Mouse (Mus musculus) forebrain, embryonic 16.5 days (tissue): ENCODE results near the gene Ror1. TPM values are rescaled to one million over a fixed set of nuclear protein-coding genes. Genes with fewer than 3 reads are reported as not detected.

Source experiments
- ATAC-seq: fragments of 200-750 bp; cut with Nextera tagmentation; 2 replicates; pipeline ENCODE4 v1.8.0; 2017; ENCODE audit warnings: mild to moderate bottlenecking, moderate library complexity
- H3K27ac ChIP-seq: fragments of 300-500 bp; sonication (generic); 2 replicates; pipeline ENCODE4 v1.5.1; 2014; ENCODE audit warnings: low read length, control low read depth
- H3K27me3 ChIP-seq: fragments of 300-500 bp; sonication (generic); replicated peaks from 2 replicates; pipeline ENCODE4 v1.6.1; 2014; ENCODE audit warnings: low read length; ENCODE audit not compliant: control insufficient read depth, insufficient read depth
- H3K36me3 ChIP-seq: fragments of 300-500 bp; sonication (generic); 2 replicates; pipeline ENCODE4 v1.6.1; 2014; ENCODE audit not compliant: control insufficient read depth, insufficient read depth
- H3K4me1 ChIP-seq: fragments of 300-500 bp; sonication (generic); replicated peaks from 2 replicates; pipeline ENCODE4 v1.6.1; 2014; ENCODE audit warnings: low read length; ENCODE audit not compliant: control insufficient read depth, insufficient read depth
- H3K4me2 ChIP-seq: fragments of 300-500 bp; sonication (generic); 2 replicates; pipeline ENCODE4 v1.6.1; 2014; ENCODE audit warnings: mild to moderate bottlenecking, low read length, control low read depth
- H3K4me3 ChIP-seq: fragments of 300-500 bp; sonication (generic); replicated peaks from 2 replicates; pipeline ENCODE4 v1.5.1; 2014; ENCODE audit warnings: mild to moderate bottlenecking, low read length, control low read depth
- H3K9ac ChIP-seq: fragments of 300-500 bp; sonication (generic); replicated peaks from 2 replicates; pipeline ENCODE4 v1.6.1; 2014; ENCODE audit warnings: low read depth, low read length, control low read depth
- H3K9me3 ChIP-seq: fragments of 300-500 bp; sonication (generic); 2 replicates; pipeline ENCODE4 v1.6.1; 2016; ENCODE audit warnings: low read length; ENCODE audit not compliant: control insufficient read depth
- WGBS: fragments of 180-500 bp; shearing (Covaris S2); extraction: QIAGEN DNeasy Blood & Tissue Kit; methylation state at CpG from one replicate; pipeline ENCODE4 v1.1.7; 2014; 5-methylcytosine and 5-hydroxymethylcytosine counted together
- polyA plus RNA-seq: library from polyadenylated mRNA; unstranded; fragments of >200 nt; fragmentation: Nextera tagmentation; extraction: Ambion mirVana; gene quantifications from 2 replicates; pipeline ENCODE4 v1.2.1, GENCODE M21; 2015

The Ror1 gene
- polyA plus RNA-seq, 1 experiment from 2014 or later: 0.89 TPM

- ATAC-seq: no peak
- 87% methylated on average over 11 of the region's 11 CpGs for WGBS
These were observed 41.7 kb downstream of the Ror1 start for GRCm38 (mm10) chr4:100137102-100137835.

GRCm38 (mm10) chr4:100141626-100142025 lies 46.0 kb downstream of the Ror1 start:
- no peaks in the 10 kb centered on the region for H3K27me3 ChIP-seq
- ATAC-seq: no peak
- H3K27ac ChIP-seq: no peak overlapping the region
- 78% methylated on average over 2 of the region's 2 CpGs for WGBS
- no peaks in the 10 kb centered on the region for H3K9me3 ChIP-seq
- H3K4me1 ChIP-seq: no peaks in the 10 kb centered on the region
- H3K9ac ChIP-seq: no peak overlapping the region
- H3K4me2 ChIP-seq: no peak overlapping the region
- H3K36me3 ChIP-seq: no peaks in the 10 kb centered on the region
- H3K4me3 ChIP-seq: no peak overlapping the region

More at GRCm38 (mm10) chr4:100137102-100137835, 41.7 kb downstream of the Ror1 start:
- Histone ChIP-seq H3K9ac (no peak overlapping the region), H3K9me3 (no peaks in the 10 kb centered on the region), H3K36me3 (no peaks in the 10 kb centered on the region), H3K4me1 (no peaks in the 10 kb centered on the region), H3K27me3 (no peaks in the 10 kb centered on the region), H3K27ac (no peak overlapping the region), H3K4me3 (no peak overlapping the region), H3K4me2 (no peak overlapping the region)

- H3K9me3 ChIP-seq: no peaks in the 10 kb centered on the region
- 87% methylated on average over 4 of the region's 4 CpGs for WGBS
- no peak overlapping the region for H3K9ac ChIP-seq
- H3K4me1 ChIP-seq: no peaks in the 10 kb centered on the region
- no peaks in the 10 kb centered on the region for H3K36me3 ChIP-seq
- no peak overlapping the region for H3K27ac ChIP-seq
- no peak overlapping the region for H3K4me2 ChIP-seq
- no peak for ATAC-seq
- no peaks in the 10 kb centered on the region for H3K27me3 ChIP-seq
- H3K4me3 ChIP-seq: no peak overlapping the region
These were observed 49.2 kb downstream of the Ror1 start for GRCm38 (mm10) chr4:100144744-100145143.

GRCm38 (mm10) chr4:100150797-100151196 lies 55.2 kb downstream of the Ror1 start:
- H3K27ac ChIP-seq: no peak overlapping the region
- ATAC-seq: no peak
- no peak overlapping the region for H3K4me3 ChIP-seq
- no peaks in the 10 kb centered on the region for H3K4me1 ChIP-seq
- H3K4me2 ChIP-seq: no peak overlapping the region
- H3K36me3 ChIP-seq: no peaks in the 10 kb centered on the region
- H3K9me3 ChIP-seq: no peaks in the 10 kb centered on the region
- H3K27me3 ChIP-seq: no peaks in the 10 kb centered on the region
- no peak overlapping the region for H3K9ac ChIP-seq
- WGBS: 90% methylated on average over 1 of the region's 1 CpGs

- 22% methylated on average over 7 of the region's 7 CpGs for WGBS
- no peaks in the 10 kb centered on the region for H3K27me3 ChIP-seq
- H3K9ac ChIP-seq: no peak overlapping the region
- no peak overlapping the region for H3K27ac ChIP-seq
- H3K4me3 ChIP-seq: no peak overlapping the region
- H3K4me1 ChIP-seq: no peaks in the 10 kb centered on the region
- H3K36me3 ChIP-seq: no peaks in the 10 kb centered on the region
- H3K9me3 ChIP-seq: no peaks in the 10 kb centered on the region
- H3K4me2 ChIP-seq: no peak overlapping the region
- no peak for ATAC-seq
These were observed 59.1 kb downstream of the Ror1 start for GRCm38 (mm10) chr4:100154560-100155130.

- no peaks in the 10 kb centered on the region for H3K36me3 ChIP-seq
- H3K4me3 ChIP-seq: no peak overlapping the region
- H3K4me1 ChIP-seq: 0 out of 2 replicates have a peak, but pooled peaks cover 2% of the 10 kb centered on the region
- H3K9ac ChIP-seq: no peak overlapping the region
- ATAC-seq: no peak
- no peaks in the 10 kb centered on the region for H3K9me3 ChIP-seq
- no peaks in the 10 kb centered on the region for H3K27me3 ChIP-seq
- H3K4me2 ChIP-seq: no peak overlapping the region
- no peak overlapping the region for H3K27ac ChIP-seq
- WGBS: 93% methylated on average over 3 of the region's 3 CpGs
These were observed 60.1 kb downstream of the Ror1 start for GRCm38 (mm10) chr4:100155731-100156130.

GRCm38 (mm10) chr4:100158401-100158800 lies 62.8 kb downstream of the Ror1 start:
- H3K27ac ChIP-seq: no peak overlapping the region
- H3K36me3 ChIP-seq: no peaks in the 10 kb centered on the region
- H3K4me2 ChIP-seq: no peak overlapping the region
- no peaks in the 10 kb centered on the region for H3K9me3 ChIP-seq
- H3K4me3 ChIP-seq: no peak overlapping the region
- ATAC-seq: no peak
- WGBS: 55% methylated on average over 5 of the region's 5 CpGs
- no peaks in the 10 kb centered on the region for H3K27me3 ChIP-seq
- H3K9ac ChIP-seq: no peak overlapping the region
- 0 out of 2 replicates have a peak, but pooled peaks cover 2% of the 10 kb centered on the region for H3K4me1 ChIP-seq

GRCm38 (mm10) chr4:100160156-100160555 lies 64.6 kb downstream of the Ror1 start:
- ATAC-seq: 0 out of 2 replicates have a peak, but pooled peaks have one; percentile 40
- Histone ChIP-seq H3K27ac (no peak overlapping the region), H3K9me3 (no peaks in the 10 kb centered on the region), H3K4me1 (0 out of 2 replicates have a peak, but pooled peaks cover 2% of the 10 kb centered on the region), H3K9ac (no peak overlapping the region), H3K36me3 (no peaks in the 10 kb centered on the region), H3K4me3 (no peak overlapping the region), H3K27me3 (no peaks in the 10 kb centered on the region), H3K4me2 (no peak overlapping the region)

GRCm38 (mm10) chr4:100165790-100166189 lies 70.2 kb downstream of the Ror1 start:
- no peaks in the 10 kb centered on the region for H3K9me3 ChIP-seq
- no peak overlapping the region for H3K4me3 ChIP-seq
- no peaks in the 10 kb centered on the region for H3K36me3 ChIP-seq
- no peak overlapping the region for H3K27ac ChIP-seq
- H3K9ac ChIP-seq: no peak overlapping the region
- H3K4me1 ChIP-seq: peaks cover 2% of the 10 kb centered on the region; the same call in 1 of the 2 replicates
- H3K27me3 ChIP-seq: no peaks in the 10 kb centered on the region
- ATAC-seq: no peak
- WGBS: 78% methylated on average over 7 of the region's 7 CpGs
- H3K4me2 ChIP-seq: no peak overlapping the region
